ENCODE assay signal across 28 mouse cellular contexts in genomic region chr7:4602969-4603368, GRCm38 (mm10). TPM values are rescaled to one million over a fixed set of nuclear protein-coding genes. Genes with fewer than 3 reads are reported as not detected.
DNase-seq lines count a peak whose midpoint lies in the region; ATAC-seq and TF ChIP-seq lines count a peak whose summit lies in the region.
"Had no signal": no experiment of that assay in that cellular context is flagged by ENCODE, and none has a peak within 500 bp of the region (broad histone marks: within the 10 kb centered on the region; RNA-seq: fewer than 3 reads in every experiment).

No protein-coding gene starts in this region.

- no peak overlapping the region for H3K9ac ChIP-seq in intestine, embryonic 15.5 days
- H3K9ac ChIP-seq: embryonic facial prominence, embryonic 12.5 days; embryonic facial prominence, embryonic 15.5 days; forebrain, postnatal 0 days; hindbrain, embryonic 12.5 days; hindbrain, embryonic 15.5 days had no signal

- no peaks in the 10 kb centered on the region for H3K27me3 ChIP-seq in intestine, embryonic 15.5 days (replicated peaks)
- H3K27me3 ChIP-seq in small intestine, adult 2 months (ENCODE audit: control insufficient read depth, insufficient read depth, low read length), result no peaks in the 10 kb centered on the region
- H3K27me3 ChIP-seq: embryonic facial prominence, embryonic 12.5 days; embryonic facial prominence, embryonic 15.5 days; hindbrain, embryonic 12.5 days; hindbrain, embryonic 15.5 days had no signal

- DNase-seq in heart, adult 11 months, result peak; percentile 74
- DNase-seq in heart, adult 8-10 months (ENCODE audit: low spot score), result no peak
- no peak for DNase-seq in adrenal gland, adult (ENCODE audit: inconsistent age in 2 of 2, low spot score in 1 of 2)
- DNase-seq in gastrocnemius, postnatal 10 days, result no peak
- DNase-seq: adrenal gland, postnatal 10 days; adrenal gland, postnatal 36 days; cerebellum, adult 18-20 months; cerebellum, adult 9-10 months; cerebellum, postnatal 14 days; forebrain, postnatal 0 days; gastrocnemius, adult 2 months; gastrocnemius, postnatal 25 days; heart, adult 2 months had no signal

- no peaks in the 10 kb centered on the region for H3K9me3 ChIP-seq in intestine, embryonic 15.5 days
- H3K9me3 ChIP-seq: embryonic facial prominence, embryonic 12.5 days; embryonic facial prominence, embryonic 15.5 days; hindbrain, embryonic 12.5 days; hindbrain, embryonic 15.5 days had no signal

- TF ChIP-seq POLR2A in small intestine, adult 2 months (IDR thresholded peaks at IDR 0.05; ENCODE audit: low read depth, low read length), result peak; percentile 90

- peak; percentile 81 for ATAC-seq in intestine, embryonic 15.5 days
- ATAC-seq: activated CD4-positive, CD25-positive, alpha-beta regulatory T cell, adult 4 months; forebrain, embryonic 14.5 days; forebrain, postnatal 0 days had no signal

- H3K4me1 ChIP-seq in intestine, embryonic 15.5 days (replicated peaks), result no peaks in the 10 kb centered on the region
- peaks cover 15% of the 10 kb centered on the region; the same call in 1 of the 2 replicates for H3K4me1 ChIP-seq in small intestine, adult 2 months (ENCODE audit: control insufficient read depth, insufficient read depth, insufficient read length, low read length)
- H3K4me1 ChIP-seq: embryonic facial prominence, embryonic 12.5 days; embryonic facial prominence, embryonic 15.5 days; hindbrain, embryonic 12.5 days; hindbrain, embryonic 15.5 days had no signal

- WGBS in intestine, embryonic 15.5 days, result 83% methylated on average over 6 of the region's 6 CpGs
- WGBS in small intestine, adult 2 months, result 19% methylated on average over 6 of the region's 6 CpGs

- peak overlapping the region; percentile 3; the same call in 1 of the 2 replicates for H3K27ac ChIP-seq in intestine, embryonic 15.5 days
- peak overlapping the region; percentile 100 for H3K27ac ChIP-seq in small intestine, adult 2 months (ENCODE audit: insufficient read depth, low read depth, low read length)
- H3K27ac ChIP-seq: embryonic facial prominence, embryonic 12.5 days; embryonic facial prominence, embryonic 15.5 days; gastrocnemius, adult 2 months; heart, adult 2 months; hindbrain, embryonic 12.5 days; hindbrain, embryonic 15.5 days had no signal

- no peaks in the 10 kb centered on the region for H3K36me3 ChIP-seq in intestine, embryonic 15.5 days
- peaks cover 18% of the 10 kb centered on the region for H3K36me3 ChIP-seq in small intestine, adult 2 months (ENCODE audit: control insufficient read depth, insufficient read depth, low read length)
- H3K36me3 ChIP-seq: embryonic facial prominence, embryonic 12.5 days; embryonic facial prominence, embryonic 15.5 days; hindbrain, embryonic 12.5 days; hindbrain, embryonic 15.5 days had no signal

- no peak for TF ChIP-seq CTCF in small intestine, adult 2 months (IDR thresholded peaks at IDR 0.05; ENCODE audit: extremely low read depth, insufficient read length, insufficient replicate concordance, low read depth, low read length)

- peak overlapping the region; percentile 0; the same call in 1 of the 2 replicates for H3K4me2 ChIP-seq in intestine, embryonic 15.5 days (replicated peaks)
- H3K4me2 ChIP-seq: embryonic facial prominence, embryonic 12.5 days; embryonic facial prominence, embryonic 15.5 days; heart, embryonic 11.5 days; hindbrain, embryonic 12.5 days; hindbrain, embryonic 15.5 days had no signal

- no peak overlapping the region for H3K4me3 ChIP-seq in intestine, embryonic 15.5 days (replicated peaks)
- H3K4me3 ChIP-seq in small intestine, adult 2 months (ENCODE audit: low read depth, low read length), result peak overlapping the region; percentile 71
- H3K4me3 ChIP-seq: embryonic facial prominence, embryonic 12.5 days; embryonic facial prominence, embryonic 15.5 days; gastrocnemius, adult 2 months; heart, adult 2 months; hindbrain, embryonic 12.5 days; hindbrain, embryonic 15.5 days had no signal

RNA-seq across cellular contexts. Expression of gene Ptprh, which starts 0.9 kb away (rescaled TPM):
- total RNA-seq in heart, adult 8-10 months (2022), result not detected
- polyA plus RNA-seq in intestine, embryonic 15.5 days (2015; fragmentation: Nextera tagmentation; extraction: Ambion mirVana), result 1.1 and 1.6 TPM in 2 replicates
- polyA plus RNA-seq in small intestine, adult 2 months (2012; rRNA removed), result 52.0 and 151 TPM in 2 replicates
- not detected for total RNA-seq in gastrocnemius, postnatal 10 days (2021)
- total RNA-seq: adrenal gland, adult 18-20 months; adrenal gland, postnatal 10 days; adrenal gland, postnatal 36 days; gastrocnemius, adult 2 months; gastrocnemius, postnatal 25 days; heart, adult 2 months; heart, postnatal 25 days; hematopoietic stem cell, adult 5-6 weeks had no signal
- polyA plus RNA-seq: activated CD4-positive, CD25-positive, alpha-beta regulatory T cell, adult 4 months; embryonic facial prominence, embryonic 12.5 days; embryonic facial prominence, embryonic 15.5 days; forebrain, embryonic 11.5 days; forebrain, embryonic 14.5 days; heart, embryonic 11.5 days; heart, embryonic 14.5 days; heart, postnatal 0 days had no signal

RNA-seq across cellular contexts. Expression of gene Tmem86b, which starts 28.3 kb away (rescaled TPM):
- 1 to 10 TPM; 4.2 to 6.0 (median 4.8) TPM for total RNA-seq in heart, adult 8-10 months (2022)
- polyA plus RNA-seq in intestine, embryonic 15.5 days (2015; fragmentation: Nextera tagmentation; extraction: Ambion mirVana), result 9.1 and 11.7 TPM in 2 replicates
- polyA plus RNA-seq in small intestine, adult 2 months (2012; rRNA removed), result 65.5 and 261 TPM in 2 replicates
- 1 to 10 TPM; 4.6 to 5.2 TPM for total RNA-seq in gastrocnemius, postnatal 10 days (2021)

RNA-seq across cellular contexts. Expression of gene Syt5, which starts 55.6 kb away (rescaled TPM):
- 1 to 10 TPM in 1 of 4 experiments, under 1 TPM in 3; 0.50 to 1.0 (median 0.83) TPM for total RNA-seq in heart, adult 8-10 months (2022)
- 7.3 and 7.7 TPM in 2 replicates for polyA plus RNA-seq in intestine, embryonic 15.5 days (2015; fragmentation: Nextera tagmentation; extraction: Ambion mirVana)
- 4.6 and 9.4 TPM in 2 replicates for polyA plus RNA-seq in small intestine, adult 2 months (2012; rRNA removed)
- under 1 TPM; 0.16 to 0.25 TPM for total RNA-seq in gastrocnemius, postnatal 10 days (2021)
- total RNA-seq: gastrocnemius, adult 2 months; hematopoietic stem cell, adult 5-6 weeks had no signal
- polyA plus RNA-seq: activated CD4-positive, CD25-positive, alpha-beta regulatory T cell, adult 4 months had no signal

RNA-seq across cellular contexts. Expression of gene Ppp6r1, which starts 55.9 kb away (rescaled TPM):
- 10 to 100 TPM; 70.5 to 77.7 (median 75.8) TPM for total RNA-seq in heart, adult 8-10 months (2022)
- polyA plus RNA-seq in intestine, embryonic 15.5 days (2015; fragmentation: Nextera tagmentation; extraction: Ambion mirVana), result 8.1 and 9.0 TPM in 2 replicates
- polyA plus RNA-seq in small intestine, adult 2 months (2012; rRNA removed), result 69.9 and 142 TPM in 2 replicates
- 10 to 100 TPM; 53.0 to 58.1 TPM for total RNA-seq in gastrocnemius, postnatal 10 days (2021)
